Mouse (Mus musculus): Measurements from ENCODE around the gene Syf2.

Syf2 gene

DNA sequence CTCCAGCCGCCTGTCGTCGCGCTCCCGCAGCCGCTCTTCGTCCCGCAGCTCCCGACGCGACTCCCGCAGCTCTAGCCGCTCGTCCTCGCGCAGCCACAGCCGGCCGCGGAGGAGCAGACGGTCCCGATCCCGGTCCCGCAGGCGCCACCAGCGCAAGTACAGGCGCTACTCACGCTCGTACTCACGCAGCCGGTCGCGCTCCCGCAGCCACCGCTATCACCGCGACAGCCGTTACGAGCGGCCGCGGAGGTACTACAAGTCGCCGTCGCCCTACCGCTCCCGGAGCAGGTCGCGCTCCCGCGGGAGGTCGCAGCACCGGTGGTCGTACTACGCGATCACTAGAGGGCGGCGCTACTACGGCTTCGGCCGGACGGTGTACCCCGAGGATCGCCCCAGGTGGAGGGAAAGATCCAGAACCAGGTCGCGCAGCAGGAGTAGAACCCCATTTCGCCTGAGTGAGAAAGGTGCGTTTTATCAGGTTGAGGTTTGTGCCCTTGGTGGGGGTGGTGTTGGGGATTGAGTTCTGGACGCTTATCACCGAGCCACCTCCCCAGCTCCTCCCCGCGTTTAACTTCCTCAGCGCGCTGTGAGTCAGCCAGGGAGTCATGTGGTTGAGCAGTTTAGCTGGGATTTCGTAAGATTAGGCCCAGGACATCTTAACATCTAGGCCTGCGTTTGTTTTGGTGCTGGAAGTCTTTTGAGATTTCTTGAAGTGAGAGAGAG is 6.5 kb upstream of the Syf2 start:
- DNase-seq: peak; percentile 67

DNA sequence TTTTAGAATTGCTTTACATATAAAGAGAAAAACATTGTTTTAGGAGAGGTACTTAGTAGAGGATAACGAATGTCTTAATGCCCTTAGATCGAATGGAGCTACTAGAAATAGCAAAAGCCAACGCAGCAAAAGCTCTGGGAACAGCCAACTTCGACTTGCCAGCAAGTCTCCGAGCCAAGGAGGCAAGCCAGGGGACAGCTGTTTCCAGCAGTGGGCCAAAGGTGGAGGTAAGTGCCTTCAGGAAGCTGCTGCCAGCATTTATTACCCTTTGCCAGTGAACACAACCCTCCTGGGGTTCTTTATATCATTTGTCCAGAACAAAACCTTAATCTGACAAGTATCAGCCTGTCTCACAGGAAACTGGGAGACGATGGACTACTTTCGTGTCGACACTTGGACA is 5.5 kb upstream of the Syf2 start:
- peak; percentile 27 for DNase-seq

DNA sequence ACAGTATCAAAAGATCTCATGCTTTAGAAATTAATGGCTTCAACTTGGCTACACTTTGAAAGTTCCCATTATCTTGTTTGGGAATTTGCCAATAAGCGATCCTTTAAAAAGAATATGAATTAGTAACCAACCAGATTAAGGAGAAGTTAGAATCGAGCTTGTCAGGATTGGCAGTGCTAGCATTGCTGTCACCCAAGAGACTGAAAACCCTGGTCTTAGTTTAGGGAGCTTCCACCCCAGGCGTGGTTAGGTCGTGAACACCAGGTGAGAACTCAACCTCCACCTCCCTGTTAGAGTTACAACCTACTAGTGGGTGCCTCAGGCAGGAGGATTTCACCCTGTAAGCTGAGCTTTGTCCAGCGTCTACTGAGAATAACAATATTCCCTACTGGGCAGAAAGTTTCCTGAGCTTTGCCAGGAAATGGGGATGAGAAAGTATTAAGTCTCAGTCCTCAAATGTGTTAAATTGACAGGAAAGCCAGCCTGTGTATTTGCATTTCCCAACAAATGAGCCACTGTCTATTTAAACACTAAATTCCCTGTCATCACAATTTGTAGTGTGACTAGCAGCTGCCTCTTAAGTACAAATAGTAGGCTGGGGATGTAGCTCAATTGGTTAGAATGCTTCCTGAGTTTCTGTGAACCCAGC is 2.8 kb upstream of the Syf2 start:
- no peak for DNase-seq

GRCm38 (mm10) chr4:134928464-134928836 is 2.2 kb upstream of the Syf2 start:
- DNase-seq: no peak

GRCm38 (mm10) chr4:134929536-134929935 is 1.2 kb upstream of the Syf2 start:
- no peak for DNase-seq

- no peak for DNase-seq
Observed at GRCm38 (mm10) chr4:134930190-134930589, 508 bp upstream of the Syf2 start.

DNA sequence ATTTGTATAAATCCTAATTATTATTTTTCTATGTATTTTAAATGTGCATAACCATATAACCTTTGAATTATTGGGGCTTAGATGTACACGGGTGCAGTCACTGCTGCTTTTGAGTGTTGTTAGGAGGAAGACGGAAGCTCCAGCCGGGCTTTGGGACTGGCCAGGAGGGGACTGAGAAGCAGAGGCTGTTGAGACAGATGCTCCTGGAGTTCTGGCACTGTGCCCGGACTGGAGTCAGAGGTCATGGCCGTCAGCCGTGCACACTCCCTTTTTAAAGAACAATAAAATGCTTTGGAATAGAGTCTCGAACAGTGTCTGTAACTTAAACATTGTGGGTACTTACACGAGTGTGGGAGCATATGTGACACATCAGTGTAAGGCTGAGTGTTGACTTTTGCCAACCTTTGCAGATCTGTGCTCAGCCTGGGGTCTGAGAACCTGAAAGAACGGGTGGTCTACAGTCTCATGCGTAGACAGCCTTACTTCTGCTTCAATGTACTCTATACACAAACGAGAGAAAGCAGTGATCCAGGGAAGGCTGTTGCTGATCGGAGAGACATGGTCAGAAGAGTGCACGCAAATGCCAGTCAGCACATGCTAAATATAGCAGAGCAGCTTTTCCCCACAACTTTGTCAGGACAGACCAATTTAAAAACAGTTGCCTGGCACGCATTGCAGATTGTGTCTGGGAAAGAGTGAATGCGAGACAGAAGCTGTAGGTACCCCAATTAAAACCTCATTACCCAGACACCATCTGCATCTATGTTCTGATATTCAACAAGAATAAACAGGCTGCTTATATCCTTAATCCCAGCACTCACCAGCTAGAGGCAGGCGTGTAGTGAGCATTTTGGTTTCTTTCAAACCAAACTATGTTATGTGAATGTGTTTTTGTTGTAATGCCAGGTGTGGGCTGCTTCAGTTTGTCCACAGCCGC is 6.8 kb downstream of the Syf2 start:
- DNase-seq: peak; percentile 70

DNA sequence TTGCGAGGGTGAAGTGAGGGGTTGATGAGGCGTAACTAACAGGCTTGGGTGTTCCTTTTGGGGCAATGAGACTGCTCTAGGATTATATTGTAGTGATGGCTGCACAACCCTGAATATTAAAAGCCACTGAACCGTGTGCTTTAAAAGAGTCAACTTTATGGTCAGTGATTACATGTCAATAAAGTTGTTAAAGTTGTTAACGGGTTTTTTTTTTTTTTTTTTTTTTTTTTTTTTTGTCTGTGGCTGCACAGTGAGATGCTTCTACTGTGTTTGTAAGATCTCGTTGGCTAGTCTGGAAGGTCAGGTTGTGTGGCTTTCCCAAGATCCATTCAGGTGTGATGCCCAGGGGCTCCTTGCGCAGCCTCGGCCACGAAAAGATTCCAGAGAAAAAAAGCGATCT is 9.2 kb downstream of the Syf2 start:
- no peak for DNase-seq

GRCm38 (mm10) chr4:134943758-134944538 is 13.2 kb downstream of the Syf2 start:
- no peak for DNase-seq

- DNase-seq: peak; percentile 84
Observed at GRCm38 (mm10) chr4:134946024-134946744, 15.5 kb downstream of the Syf2 start.

DNA sequence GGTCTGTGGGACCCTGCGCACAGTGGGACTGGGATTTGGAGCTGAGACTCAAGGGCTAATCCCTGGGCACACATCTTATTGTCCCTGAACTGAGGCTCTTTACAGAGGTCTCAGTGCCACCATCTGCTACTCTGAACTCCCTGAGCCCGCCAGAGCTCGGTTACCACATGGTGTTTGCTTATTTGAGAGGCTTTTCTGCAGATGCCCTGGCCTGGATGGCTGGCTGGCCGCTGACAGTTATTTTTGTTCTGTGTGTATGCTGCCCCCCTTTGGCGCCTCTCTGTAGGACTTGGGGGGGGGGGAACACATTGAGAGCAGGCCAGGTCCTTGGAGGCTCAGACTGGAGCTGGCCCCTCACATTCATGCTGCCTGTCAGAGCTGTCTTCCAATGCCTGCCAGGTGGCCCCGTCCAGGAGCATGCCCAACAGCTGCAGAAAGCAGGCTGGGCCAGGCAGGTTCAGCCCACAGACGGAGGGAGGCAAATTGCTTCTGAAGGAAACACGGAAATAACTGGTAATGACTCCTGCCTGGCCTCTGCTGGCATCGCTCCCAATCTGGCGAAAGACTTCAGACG is 19.9 kb downstream of the Syf2 start:
- DNase-seq: peak; percentile 76

DNA sequence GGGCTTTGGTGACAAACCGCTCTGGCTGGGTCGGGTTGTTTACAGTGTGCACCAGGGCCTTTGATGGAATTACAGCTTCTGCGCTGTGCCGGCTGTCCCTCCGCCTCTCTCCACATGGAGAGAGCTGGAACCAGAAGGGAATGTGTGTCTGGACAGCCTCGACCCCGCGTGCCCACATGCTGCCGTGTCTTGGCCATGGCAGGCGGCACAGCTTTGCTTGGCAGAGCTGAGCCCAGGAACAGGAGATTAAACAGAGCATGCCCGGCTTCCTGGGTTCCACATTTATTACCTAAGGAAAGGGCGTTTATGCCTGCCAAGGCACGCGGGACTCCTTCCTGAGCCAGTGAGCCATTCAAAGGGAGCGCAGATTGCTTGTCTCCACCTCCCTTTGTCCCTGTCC is 23.8 kb downstream of the Syf2 start:
- DNase-seq: peak; percentile 45

GRCm38 (mm10) chr4:134955196-134955595 is 24.5 kb downstream of the Syf2 start:
- DNase-seq: no peak

- no peak for DNase-seq
Observed at GRCm38 (mm10) chr4:134955845-134956244, 25.1 kb downstream of the Syf2 start.

GRCm38 (mm10) chr4:134956328-134956727 is 25.6 kb downstream of the Syf2 start:
- DNase-seq: peak; percentile 86

DNA sequence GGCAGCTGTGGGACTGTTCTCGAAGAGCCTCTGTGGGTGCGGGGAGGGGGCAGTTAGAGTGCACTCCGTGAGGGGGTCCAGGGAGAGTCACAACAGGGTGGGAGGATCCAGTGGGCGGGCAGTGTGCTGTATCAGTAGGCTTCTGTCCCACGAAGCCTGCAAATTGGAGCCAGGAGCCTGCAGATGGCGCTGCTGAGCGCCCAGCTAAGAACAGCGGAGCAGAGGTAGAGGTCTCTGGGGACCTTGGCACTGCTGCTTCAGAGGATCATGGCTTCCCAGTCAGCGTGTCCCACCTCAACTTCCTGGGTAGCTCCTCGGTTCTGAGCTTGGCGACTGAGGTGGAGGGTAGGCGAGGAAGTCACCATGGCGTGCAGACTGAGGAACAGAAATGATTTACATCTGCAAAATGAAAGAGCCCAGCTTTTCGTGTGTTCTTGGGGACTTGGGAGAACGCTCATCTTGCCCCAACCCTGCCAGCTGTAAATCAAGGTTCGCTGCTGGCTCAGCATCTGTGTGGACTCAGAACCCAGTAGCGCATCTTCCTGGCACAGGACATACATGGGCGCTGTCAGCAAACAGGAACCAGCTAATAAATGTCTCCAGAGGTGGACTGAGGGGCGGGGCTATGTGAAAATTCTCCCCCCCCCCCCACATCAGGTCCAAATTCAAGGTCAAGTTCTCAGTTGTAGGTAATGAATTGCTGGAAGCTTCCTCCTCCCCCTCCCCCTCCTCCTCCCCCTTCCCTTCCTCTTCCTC is 32.5 kb downstream of the Syf2 start:
- peak; percentile 63 for DNase-seq

DNA sequence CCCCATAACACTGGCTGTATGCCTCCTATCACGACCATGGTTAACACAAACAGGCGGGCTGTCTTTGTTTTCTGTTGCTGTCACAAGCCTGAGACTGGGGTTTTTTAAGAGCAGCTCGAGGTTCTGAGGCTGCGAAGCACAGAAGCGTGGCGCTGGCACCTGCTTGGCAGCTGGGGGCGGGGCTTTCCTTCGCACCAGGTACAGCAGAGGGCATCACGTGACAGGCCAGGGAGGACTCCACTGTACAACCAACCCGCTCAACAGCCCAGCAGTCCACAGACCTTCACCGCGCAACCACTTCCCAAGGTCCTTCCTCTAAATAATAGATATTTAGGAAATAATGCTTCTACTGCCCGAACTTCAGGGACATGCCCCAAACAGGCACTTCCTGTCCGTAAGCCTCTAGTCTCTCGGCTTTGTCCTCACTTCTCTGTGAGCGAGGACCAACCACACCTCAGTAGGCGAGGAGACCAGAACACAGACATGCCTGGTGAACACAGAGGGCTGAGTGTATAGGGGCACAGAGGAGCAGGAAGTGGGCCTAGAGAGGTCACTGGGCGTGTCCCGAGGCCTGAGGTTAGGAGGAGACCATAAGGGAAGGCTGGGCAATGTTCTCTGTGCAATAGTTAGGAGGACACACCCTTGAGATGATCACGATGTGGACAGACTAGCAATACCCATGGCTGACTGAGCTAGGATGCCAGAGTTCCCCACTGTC is 37.3 kb downstream of the Syf2 start:
- peak; percentile 65 for DNase-seq

- no peak for DNase-seq
Observed at GRCm38 (mm10) chr4:134968605-134968976, 37.9 kb downstream of the Syf2 start.

GRCm38 (mm10) chr4:134975261-134975928 is 44.7 kb downstream of the Syf2 start:
- DNase-seq: peak; percentile 35

DNA sequence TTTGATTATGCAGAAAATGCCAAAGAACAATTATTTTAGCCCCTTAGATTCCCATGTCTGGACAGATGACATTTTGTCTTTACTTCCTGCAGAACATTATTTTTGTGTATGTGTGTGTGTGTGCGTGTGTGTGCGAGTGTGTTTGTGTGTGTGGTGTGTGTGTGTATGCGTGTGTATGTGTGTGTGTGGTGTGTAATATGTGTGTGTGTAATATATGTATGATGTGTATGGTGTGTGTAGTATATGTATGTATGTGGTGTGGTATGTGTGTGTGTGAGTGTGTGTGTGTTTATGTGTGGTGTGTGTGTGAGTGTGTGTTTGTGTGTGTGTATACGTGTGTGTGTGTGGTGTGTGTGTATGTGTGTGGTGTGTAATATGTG is 45.2 kb downstream of the Syf2 start:
- DNase-seq: no peak
